Mouse (Mus musculus) intestine, embryonic 15.5 days (tissue): Measurements from ENCODE around the gene Dhdds. TPM values are rescaled to one million over a fixed set of nuclear protein-coding genes. Genes with fewer than 3 reads are reported as not detected.

ENCODE experiments used
- ATAC-seq: fragments of 200-750 bp; cut with Nextera tagmentation; 2 replicates; pipeline ENCODE4 v1.8.0; 2017; ENCODE audit warnings: moderate TSS enrichment, moderate library complexity
- H3K27ac ChIP-seq: fragments of 300-500 bp; sonication (generic); 2 replicates; pipeline ENCODE4 v1.5.1; 2015; ENCODE audit warnings: mild to moderate bottlenecking, inconsistent platforms
- H3K27me3 ChIP-seq: fragments of 300-500 bp; sonication (generic); replicated peaks from 2 replicates; pipeline ENCODE4 v1.6.1; 2015; ENCODE audit warnings: inconsistent platforms
- H3K36me3 ChIP-seq: fragments of 300-500 bp; sonication (generic); 2 replicates; pipeline ENCODE4 v1.6.1; 2015; ENCODE audit warnings: inconsistent platforms
- H3K4me1 ChIP-seq: fragments of 300-500 bp; sonication (generic); replicated peaks from 2 replicates; pipeline ENCODE4 v1.6.1; 2015; ENCODE audit warnings: inconsistent platforms
- H3K4me2 ChIP-seq: fragments of 300-500 bp; sonication (generic); replicated peaks from 2 replicates; pipeline ENCODE4 v1.6.1; 2015; ENCODE audit warnings: mild to moderate bottlenecking, inconsistent platforms
- H3K4me3 ChIP-seq: fragments of 300-500 bp; sonication (generic); replicated peaks from 2 replicates; pipeline ENCODE4 v1.5.1; 2015; ENCODE audit warnings: inconsistent platforms
- H3K9ac ChIP-seq: fragments of 300-500 bp; sonication (generic); 2 replicates; pipeline ENCODE4 v1.6.1; 2015; ENCODE audit warnings: inconsistent platforms
- H3K9me3 ChIP-seq: fragments of 300-500 bp; sonication (generic); 2 replicates; pipeline ENCODE4 v1.6.1; 2016; ENCODE audit warnings: inconsistent platforms
- WGBS: fragments of 180-500 bp; shearing (Covaris S2); methylation state at CpG from one replicate; pipeline ENCODE4 v1.1.7; 2015; 5-methylcytosine and 5-hydroxymethylcytosine counted together
- polyA plus RNA-seq: library from polyadenylated mRNA; unstranded; fragments of >200 nt; fragmentation: Nextera tagmentation; extraction: Ambion mirVana; gene quantifications from 2 replicates; pipeline ENCODE4 v1.2.1, GENCODE M21; 2015

The Dhdds gene
- 40.3 and 41.9 TPM in 2 replicates for polyA plus RNA-seq

- Histone ChIP-seq H3K4me3 (peak within 1 kb of the TSS; percentile 70), H3K27me3 (no peaks in the 10 kb centered on the region), H3K4me2 (peak within 1 kb of the TSS; percentile 82), H3K4me1 (peaks cover 8% of the 10 kb centered on the region; the same call in 1 of the 2 replicates), H3K9me3 (no peaks in the 10 kb centered on the region), H3K36me3 (no peaks in the 10 kb centered on the region; the same call in 1 of the 2 replicates), H3K27ac (peak within 1 kb of the TSS; percentile 34; the same call in 1 of the 2 replicates), H3K9ac (peak within 1 kb of the TSS; percentile 64)
- peak; percentile 99 for ATAC-seq
- WGBS, result under 1% methylated on average over 49 of the region's 49 CpGs
These were observed at the start of gene Dhdds for GRCm38 (mm10) chr4:134000466-134001438. TSS of gene Dhdds (minus strand) at chr4:134000918.

GRCm38 (mm10) chr4:134047648-134048047 lies 46.9 kb upstream of the Dhdds start:
- H3K4me2 ChIP-seq, result no peak overlapping the region
- no peaks in the 10 kb centered on the region for H3K36me3 ChIP-seq
- no peak overlapping the region for H3K9ac ChIP-seq
- H3K4me3 ChIP-seq, result no peak overlapping the region
- H3K4me1 ChIP-seq, result 0 out of 2 replicates have a peak, but pooled peaks cover 3% of the 10 kb centered on the region
- H3K27ac ChIP-seq, result no peak overlapping the region
- no peaks in the 10 kb centered on the region for H3K9me3 ChIP-seq
- H3K27me3 ChIP-seq, result no peaks in the 10 kb centered on the region
- 65% methylated on average over 5 of the region's 5 CpGs for WGBS
- no peak for ATAC-seq

- no peak for ATAC-seq
- H3K9me3 ChIP-seq, result no peaks in the 10 kb centered on the region
- 42% methylated on average over 2 of the region's 2 CpGs for WGBS
- H3K27me3 ChIP-seq, result no peaks in the 10 kb centered on the region
- H3K4me2 ChIP-seq, result no peak overlapping the region
- H3K4me3 ChIP-seq, result no peak overlapping the region
- no peaks in the 10 kb centered on the region for H3K36me3 ChIP-seq
- H3K4me1 ChIP-seq, result 0 out of 2 replicates have a peak, but pooled peaks cover 5% of the 10 kb centered on the region
- no peak overlapping the region for H3K27ac ChIP-seq
- H3K9ac ChIP-seq, result no peak overlapping the region
These were observed 42.3 kb upstream of the Dhdds start for GRCm38 (mm10) chr4:134043041-134043440.

- H3K9ac ChIP-seq, result no peak overlapping the region
These were observed 40.8 kb upstream of the Dhdds start for GRCm38 (mm10) chr4:134041317-134042123.

GRCm38 (mm10) chr4:134035953-134036352 lies 35.2 kb upstream of the Dhdds start:
- H3K4me3 ChIP-seq, result no peak overlapping the region
- H3K27ac ChIP-seq, result no peak overlapping the region
- peak; percentile 43; the same call in 1 of the 2 replicates for ATAC-seq
- no peaks in the 10 kb centered on the region for H3K27me3 ChIP-seq
- no peaks in the 10 kb centered on the region for H3K9me3 ChIP-seq
- WGBS, result 5% methylated on average over 16 of the region's 16 CpGs
- H3K36me3 ChIP-seq, result no peaks in the 10 kb centered on the region
- no peak overlapping the region for H3K9ac ChIP-seq
- H3K4me1 ChIP-seq, result no peaks in the 10 kb centered on the region
- H3K4me2 ChIP-seq, result no peak overlapping the region

More at GRCm38 (mm10) chr4:134041317-134042123, 40.8 kb upstream of the Dhdds start:
- Histone ChIP-seq H3K4me3 (no peak overlapping the region), H3K9me3 (no peaks in the 10 kb centered on the region), H3K36me3 (no peaks in the 10 kb centered on the region), H3K27ac (0 out of 2 replicates have a peak overlapping the region, but pooled peaks have one; percentile 22), H3K4me2 (no peak overlapping the region), H3K27me3 (no peaks in the 10 kb centered on the region), H3K4me1 (0 out of 2 replicates have a peak, but pooled peaks cover 5% of the 10 kb centered on the region)
- WGBS, result 48% methylated on average over 9 of the region's 9 CpGs
- peak; percentile 56; the same call in 1 of the 2 replicates for ATAC-seq

GRCm38 (mm10) chr4:134025802-134026201 lies 25.1 kb upstream of the Dhdds start:
- no peak for ATAC-seq
- 57% methylated on average over 9 of the region's 9 CpGs for WGBS
- Histone ChIP-seq H3K36me3 (no peaks in the 10 kb centered on the region), H3K9me3 (no peaks in the 10 kb centered on the region), H3K4me3 (no peak overlapping the region), H3K27me3 (no peaks in the 10 kb centered on the region), H3K4me1 (no peaks in the 10 kb centered on the region), H3K27ac (no peak overlapping the region), H3K9ac (no peak overlapping the region), H3K4me2 (no peak overlapping the region)

- no peak overlapping the region for H3K4me3 ChIP-seq
- WGBS, result 5% methylated on average over 11 of the region's 11 CpGs
- H3K4me1 ChIP-seq, result peaks cover 21% of the 10 kb centered on the region
- H3K9me3 ChIP-seq, result no peaks in the 10 kb centered on the region
- H3K36me3 ChIP-seq, result no peaks in the 10 kb centered on the region
- no peak overlapping the region for H3K4me2 ChIP-seq
- no peak for ATAC-seq
- no peak overlapping the region for H3K9ac ChIP-seq
- H3K27me3 ChIP-seq, result peaks cover 42% of the 10 kb centered on the region
- H3K27ac ChIP-seq, result no peak overlapping the region
These were observed 19.9 kb upstream of the Dhdds start for GRCm38 (mm10) chr4:134020621-134021020.

GRCm38 (mm10) chr4:134019641-134020351 lies 19.1 kb upstream of the Dhdds start:
- H3K4me2 ChIP-seq, result no peak overlapping the region
- H3K27me3 ChIP-seq, result peaks cover 42% of the 10 kb centered on the region
- H3K27ac ChIP-seq, result no peak overlapping the region
- ATAC-seq, result no peak
- no peak overlapping the region for H3K9ac ChIP-seq
- peaks cover 21% of the 10 kb centered on the region for H3K4me1 ChIP-seq
- no peaks in the 10 kb centered on the region for H3K36me3 ChIP-seq
- H3K9me3 ChIP-seq, result no peaks in the 10 kb centered on the region
- WGBS, result 3% methylated on average over 16 of the region's 16 CpGs
- H3K4me3 ChIP-seq, result no peak overlapping the region

- no peak overlapping the region for H3K27ac ChIP-seq
- ATAC-seq, result no peak
- no peaks in the 10 kb centered on the region for H3K9me3 ChIP-seq
- peaks cover 42% of the 10 kb centered on the region for H3K27me3 ChIP-seq
- H3K4me3 ChIP-seq, result no peak overlapping the region
- H3K9ac ChIP-seq, result no peak overlapping the region
- no peaks in the 10 kb centered on the region for H3K36me3 ChIP-seq
- H3K4me1 ChIP-seq, result peaks cover 21% of the 10 kb centered on the region
- H3K4me2 ChIP-seq, result no peak overlapping the region
- 1% methylated on average over 5 of the region's 10 CpGs for WGBS
These were observed 18.5 kb upstream of the Dhdds start for GRCm38 (mm10) chr4:134019210-134019609.

GRCm38 (mm10) chr4:134018779-134019145 lies 18.0 kb upstream of the Dhdds start, which contains the start of gene Lin28a:
TSS of gene Lin28a (minus strand) at chr4:134018841.
- peaks cover 42% of the 10 kb centered on the region for H3K27me3 ChIP-seq
- no peak within 1 kb of the TSS for H3K9ac ChIP-seq
- WGBS, result 2% methylated on average over 9 of the region's 9 CpGs
- H3K4me1 ChIP-seq, result peaks cover 21% of the 10 kb centered on the region
- no peaks in the 10 kb centered on the region for H3K36me3 ChIP-seq
- H3K27ac ChIP-seq, result no peak within 1 kb of the TSS
- ATAC-seq, result no peak
- H3K9me3 ChIP-seq, result no peaks in the 10 kb centered on the region
- H3K4me2 ChIP-seq, result peak within 1 kb of the TSS; percentile 49
- H3K4me3 ChIP-seq, result peak within 1 kb of the TSS; percentile 13; the same call in 1 of the 2 replicates

- H3K9me3 ChIP-seq, result no peaks in the 10 kb centered on the region
- WGBS, result 1% methylated on average over 46 of the region's 46 CpGs
- ATAC-seq, result no peak
- H3K4me2 ChIP-seq, result peak overlapping the region; percentile 49
- no peak overlapping the region for H3K27ac ChIP-seq
- H3K4me1 ChIP-seq, result peaks cover 21% of the 10 kb centered on the region
- H3K9ac ChIP-seq, result no peak overlapping the region
- H3K27me3 ChIP-seq, result peaks cover 42% of the 10 kb centered on the region
- no peaks in the 10 kb centered on the region for H3K36me3 ChIP-seq
- peak overlapping the region; percentile 13; the same call in 1 of the 2 replicates for H3K4me3 ChIP-seq
These were observed 17.5 kb upstream of the Dhdds start for GRCm38 (mm10) chr4:134018038-134018778.
